Mouse (Mus musculus) liver, embryonic 14.5 days (tissue): ENCODE results near the gene Pkd1l1.

Source experiments
- CTCF ChIP-seq: IDR thresholded peaks from 2 replicates; pipeline ENCODE4 v1.5.1; 2016; ENCODE audit warnings: antibody characterized with exemption, low read depth, control low read depth
- EP300 ChIP-seq: IDR thresholded peaks from 2 replicates; pipeline ENCODE4 v1.6.1; 2016; ENCODE audit warnings: antibody characterized with exemption, low read depth

- TF ChIP-seq CTCF: no peak
- no peak for TF ChIP-seq EP300
These were observed 188.7 kb downstream of the Pkd1l1 start for GRCm38 (mm10) chr11:8784413-8784812.
